Mouse (Mus musculus): ENCODE measurements around the gene Hinfp.
"Not testable (repeated sequence)": the region's sequence is repeated elsewhere in the genome, so short reads cannot be mapped to it uniquely, and the experiment has no call there.

Gene Hinfp

GRCm38 (mm10) chr9:44311136-44312134 lies 6.0 kb upstream of the Hinfp start:
- DNase-seq (ENCODE audit: low read depth, low spot score) = no peak

GRCm38 (mm10) chr9:44310750-44311135 lies 5.3 kb upstream of the Hinfp start:
- no peak for DNase-seq (ENCODE audit: low read depth, low spot score)

DNA sequence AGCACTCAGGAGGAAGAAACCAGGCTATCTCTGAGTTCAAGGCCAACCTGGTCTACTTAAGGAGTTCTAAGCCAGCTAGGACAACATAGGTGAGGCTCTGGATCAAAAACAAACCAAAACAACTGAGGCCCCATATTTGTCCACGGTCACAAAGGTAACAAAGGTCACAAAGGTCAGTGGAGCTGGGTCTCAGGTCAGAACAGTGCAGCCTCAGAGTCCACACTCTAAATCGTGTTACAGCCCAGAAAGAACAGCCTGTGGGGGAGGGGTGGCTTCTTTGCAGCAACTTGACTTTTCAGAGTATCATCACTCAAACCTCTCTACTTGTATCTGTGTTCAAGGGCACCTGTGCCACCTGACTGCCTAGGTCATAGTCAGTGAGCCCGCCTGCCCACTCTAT lies 4.3 kb upstream of the Hinfp start:
- DNase-seq (ENCODE audit: low read depth, low spot score) = no peak

DNA sequence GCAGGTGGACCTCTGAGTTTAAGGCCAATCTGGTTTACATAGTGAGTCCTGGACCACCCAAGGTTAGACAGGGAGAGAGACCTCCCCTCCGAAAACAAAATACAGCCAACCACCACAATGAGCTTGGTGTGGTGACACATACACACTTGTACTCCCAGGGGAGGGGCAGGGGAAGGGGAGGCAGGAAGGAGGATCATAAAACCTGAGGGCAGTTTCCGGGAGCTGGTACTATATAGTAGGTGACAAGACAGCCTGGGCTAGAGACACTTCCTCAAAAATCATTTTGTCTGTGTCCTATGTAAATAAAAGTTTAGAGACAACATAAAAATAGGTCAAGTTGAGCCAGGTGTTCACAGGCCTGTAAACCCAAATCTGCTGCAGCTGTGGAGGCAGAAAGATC lies 1.8 kb upstream of the Hinfp start:
- no peak for DNase-seq (ENCODE audit: low read depth, low spot score)

GRCm38 (mm10) chr9:44306532-44306931 lies 1.1 kb upstream of the Hinfp start:
- no peak for DNase-seq (ENCODE audit: low read depth, low spot score)

DNA sequence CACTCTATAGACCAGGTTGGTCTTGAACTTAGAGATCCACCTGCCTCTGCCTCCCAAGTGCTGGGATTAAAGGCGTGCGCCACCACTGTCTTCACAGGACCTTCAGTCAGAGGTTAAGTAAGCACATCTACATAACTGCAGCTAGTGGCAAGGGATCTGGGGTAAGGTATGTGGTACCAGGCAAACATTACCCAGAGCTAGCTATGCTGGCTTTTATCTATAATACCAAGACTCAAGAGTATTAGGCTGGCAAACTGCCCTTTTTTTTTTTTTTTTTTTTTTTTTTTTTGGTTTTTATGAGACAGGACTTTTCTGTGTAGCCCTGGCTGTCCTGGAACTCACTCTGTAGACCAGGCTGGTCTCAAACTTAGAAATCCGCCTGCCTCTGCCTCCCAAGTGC lies 5.5 kb downstream of the Hinfp start:
- DNase-seq (ENCODE audit: low read depth, low spot score) = not testable (repeated sequence)

- no peak for DNase-seq (ENCODE audit: low read depth, low spot score)
Measured at GRCm38 (mm10) chr9:44292490-44292889, 13.0 kb downstream of the Hinfp start.

DNA sequence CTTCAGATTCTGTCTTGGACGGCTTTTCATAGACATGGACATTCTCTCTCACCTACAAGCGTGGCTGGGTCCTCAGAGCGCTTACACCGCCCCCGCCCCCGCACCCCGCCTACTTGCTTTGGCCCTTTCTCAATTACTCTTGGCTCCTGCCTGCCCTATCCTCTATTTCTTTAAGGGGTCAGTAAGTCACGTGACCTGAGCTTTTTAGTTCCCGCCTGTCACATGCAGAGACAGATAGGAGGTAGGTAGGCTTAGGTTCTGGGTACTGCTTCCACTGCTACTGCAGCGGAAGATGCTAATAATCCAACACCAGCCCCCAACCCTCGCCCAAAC lies 16.5 kb downstream of the Hinfp start:
- DNase-seq (ENCODE audit: low read depth, low spot score) = no peak

- no peak for DNase-seq (ENCODE audit: low read depth, low spot score)
Measured at GRCm38 (mm10) chr9:44288076-44288958, 17.2 kb downstream of the Hinfp start, which contains the start of gene Abcg4. TSS of gene Abcg4 (minus strand) at chr9:44288615.

GRCm38 (mm10) chr9:44287401-44288075 lies 17.9 kb downstream of the Hinfp start:
- DNase-seq (ENCODE audit: low read depth, low spot score) = no peak

- DNase-seq (ENCODE audit: low read depth, low spot score) = no peak
Measured at GRCm38 (mm10) chr9:44287003-44287400, 18.5 kb downstream of the Hinfp start.

GRCm38 (mm10) chr9:44286256-44286850 lies 19.1 kb downstream of the Hinfp start:
- no peak for DNase-seq (ENCODE audit: low read depth, low spot score)

- DNase-seq (ENCODE audit: low read depth, low spot score) = no peak
Measured at GRCm38 (mm10) chr9:44283183-44283582, 22.3 kb downstream of the Hinfp start.

GRCm38 (mm10) chr9:44269973-44270372 lies 35.5 kb downstream of the Hinfp start:
- no peak for DNase-seq (ENCODE audit: low read depth, low spot score)

- DNase-seq (ENCODE audit: low read depth, low spot score) = no peak
Measured at GRCm38 (mm10) chr9:44269077-44269476, 36.4 kb downstream of the Hinfp start.

GRCm38 (mm10) chr9:44268432-44268831 lies 37.0 kb downstream of the Hinfp start, which contains the start of gene Nlrx1:
TSS of gene Nlrx1 (minus strand) at chr9:44268599.
- DNase-seq (ENCODE audit: low read depth, low spot score) = no peak

DNA sequence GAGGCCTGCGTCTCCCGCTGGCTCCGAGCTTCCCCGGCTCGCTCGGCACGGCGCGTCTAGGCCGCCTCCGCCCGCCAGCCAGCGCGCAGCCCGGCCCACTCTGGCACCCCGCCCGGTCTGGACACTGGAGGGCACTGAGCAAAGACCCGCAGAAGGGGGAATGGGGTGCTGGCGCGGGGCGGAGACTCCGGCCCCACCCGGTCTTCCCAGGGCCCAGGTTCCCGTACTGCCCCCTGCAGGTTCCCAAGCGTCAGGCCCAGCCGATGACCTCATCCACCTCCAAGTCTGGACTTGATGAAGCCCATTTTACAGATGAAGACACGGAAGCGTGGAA lies 37.5 kb downstream of the Hinfp start:
- peak; percentile 63 for DNase-seq (ENCODE audit: low read depth, low spot score)

DNA sequence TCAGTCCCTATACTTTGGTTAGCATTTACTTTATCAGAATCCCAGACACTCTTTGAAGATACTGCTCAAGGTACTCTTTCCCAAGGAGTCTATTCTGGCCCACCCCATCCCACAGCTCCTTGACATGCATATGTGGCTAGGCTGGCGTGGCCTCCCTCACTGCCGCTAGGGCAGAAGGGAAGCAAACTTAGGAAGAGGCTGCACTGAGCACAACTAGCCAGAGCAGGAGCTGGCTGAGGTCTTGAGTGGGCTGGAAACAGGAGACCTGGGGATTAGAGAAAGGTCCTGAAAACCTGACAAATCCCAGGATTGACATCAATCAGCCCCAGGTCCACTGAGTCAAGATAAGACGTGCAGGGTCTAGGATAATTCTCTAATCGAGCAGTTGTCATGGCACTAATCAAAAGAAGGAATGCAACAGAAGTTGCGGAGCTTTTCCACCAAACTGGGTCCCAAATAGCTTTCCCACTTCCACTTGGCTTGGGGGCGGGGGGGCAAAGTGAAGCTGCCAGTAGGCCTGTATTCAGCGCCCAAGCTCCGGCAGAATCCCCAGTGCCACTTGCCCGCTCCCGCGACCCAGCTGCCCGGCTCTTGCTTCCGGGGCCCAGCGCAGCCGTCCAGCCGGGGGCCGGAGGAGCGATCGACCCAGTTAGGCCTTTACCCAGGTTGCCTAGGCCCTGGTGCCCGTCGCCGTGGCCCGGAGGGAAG lies 38.0 kb downstream of the Hinfp start:
- no peak for DNase-seq (ENCODE audit: low read depth, low spot score)

DNA sequence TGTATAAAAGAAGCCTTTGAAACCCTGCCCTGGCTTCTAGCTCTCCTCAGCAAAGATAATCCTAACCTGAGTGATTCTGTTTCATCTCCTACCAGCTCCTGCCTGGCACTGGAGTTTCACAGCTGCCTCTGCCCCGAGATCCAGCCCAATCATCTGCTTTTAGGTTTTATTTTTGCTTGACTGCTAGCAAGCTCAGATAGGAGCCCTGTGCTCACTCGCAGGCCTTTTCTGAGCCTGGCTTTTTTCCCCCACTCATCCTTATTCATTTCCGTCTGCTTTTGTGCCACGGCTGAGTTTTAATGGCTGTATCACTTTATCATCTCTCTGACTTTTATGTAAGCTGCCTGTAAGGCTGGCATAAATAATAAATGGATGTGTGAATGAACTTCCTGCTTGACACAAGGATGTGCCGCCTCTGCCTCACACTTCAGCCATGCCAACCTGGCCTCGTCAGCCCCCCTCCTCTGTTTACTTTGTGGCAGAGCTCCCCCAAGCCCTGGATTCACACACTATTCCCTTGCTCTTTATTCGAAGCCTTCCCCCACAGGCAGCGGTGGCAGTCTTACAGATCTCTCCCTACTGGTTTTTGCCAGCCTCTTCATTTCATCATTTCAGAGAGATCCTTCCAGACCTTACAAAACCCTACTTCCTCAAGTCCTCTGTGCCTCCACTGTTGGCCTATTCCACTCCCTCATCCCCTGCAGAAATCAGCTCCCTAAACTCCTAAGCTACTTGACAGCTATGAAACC lies 38.8 kb downstream of the Hinfp start:
- DNase-seq (ENCODE audit: low read depth, low spot score) = no peak

DNA sequence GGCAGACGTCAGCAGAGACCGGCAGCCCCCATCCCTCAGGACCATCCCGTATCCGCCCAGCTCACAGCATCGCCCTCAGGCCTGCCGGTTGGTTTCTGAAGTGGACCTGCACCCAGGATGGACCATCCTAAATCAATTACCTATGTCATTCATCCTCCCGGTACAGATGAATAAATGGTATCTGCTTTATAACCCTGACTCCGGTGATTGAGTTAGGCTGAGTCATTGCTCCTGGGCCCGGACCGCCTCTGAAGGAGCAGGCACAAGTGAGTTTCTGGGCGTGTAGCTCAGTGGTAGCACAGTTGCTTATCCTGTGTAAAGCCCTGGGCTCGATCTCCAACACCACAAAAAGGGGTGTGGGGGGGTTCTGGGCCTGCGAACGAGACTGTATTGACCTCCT lies 44.1 kb downstream of the Hinfp start:
- no peak for DNase-seq (ENCODE audit: low read depth, low spot score)

Data from WW6 (cell line).